Mouse (Mus musculus): ENCODE results near the gene Olfr31. TPM values are rescaled to one million over a fixed set of nuclear protein-coding genes. Genes with fewer than 3 reads are reported as not detected.

Olfr31 gene
- polyA plus RNA-seq (2015; fragmentation: Illumina TruSeq; extraction: RNeasy Lipid Tissue Mini Kit (QIAGEN cat#74804); ENCODE audit: insufficient read depth, low read depth, low replicate concordance), result not detected

DNA sequence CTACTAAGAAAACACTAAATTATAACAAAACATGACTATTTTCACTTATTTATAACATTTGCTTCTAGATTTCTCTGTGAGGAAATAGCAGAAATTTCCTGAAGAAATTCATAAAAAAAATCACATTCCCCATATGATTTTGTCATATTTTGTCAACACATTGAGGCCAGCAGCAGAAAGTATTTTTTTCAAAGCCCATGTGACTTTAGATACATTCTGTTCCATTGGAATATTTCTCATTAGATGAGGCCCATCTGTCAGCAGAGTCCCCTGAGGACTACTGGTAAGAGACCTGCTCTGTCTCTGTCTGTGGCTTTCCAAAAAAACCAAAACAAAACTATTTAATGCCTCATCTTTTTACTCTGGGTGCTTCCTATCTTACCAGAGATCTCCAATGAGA lies at the start of gene Olfr31:
TSS of gene Olfr31 (plus strand) at position 301 of the 400 bp plus-strand sequence.

DNA sequence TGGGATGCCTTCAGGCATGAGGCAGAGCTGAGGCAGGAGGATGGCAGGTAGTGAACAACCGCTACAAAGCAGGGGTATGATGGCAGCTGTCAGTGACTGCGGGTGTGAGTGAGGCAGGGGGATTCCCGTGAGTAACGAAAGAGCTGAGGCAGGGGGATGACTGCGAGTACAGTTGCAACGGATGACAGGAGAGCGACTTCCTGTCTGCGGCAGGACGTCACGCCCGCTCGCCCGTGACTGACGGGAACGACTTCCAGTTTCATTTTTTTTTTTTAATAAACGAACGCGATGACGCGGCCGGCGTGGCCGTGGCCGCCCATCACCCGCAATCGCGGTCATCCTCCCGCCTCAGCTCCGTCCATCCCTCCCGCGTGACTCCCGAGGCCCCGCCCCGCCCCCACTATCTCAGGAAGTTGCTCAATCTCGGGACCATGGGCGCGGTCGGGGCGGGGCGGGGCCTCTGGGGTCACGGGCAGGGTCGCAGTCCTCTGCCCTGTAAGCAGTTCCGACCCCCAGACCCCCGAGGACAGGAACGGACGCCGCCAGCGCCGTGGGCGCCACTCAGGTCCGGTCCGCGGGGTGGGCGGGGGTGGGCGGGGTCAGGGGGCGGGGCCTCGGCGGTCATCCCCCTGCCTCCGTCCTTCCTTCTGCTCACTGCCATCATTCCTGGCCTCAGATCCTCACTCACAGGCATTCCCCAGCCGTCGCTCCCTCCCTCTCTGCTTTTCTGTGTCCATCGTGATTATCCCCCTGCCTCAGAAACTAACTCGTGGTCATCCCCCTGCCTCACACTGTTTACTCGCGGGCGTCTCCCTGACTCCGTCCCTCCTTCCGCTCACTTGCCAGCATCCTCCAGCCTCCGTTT lies 23.6 kb downstream of the Olfr31 start, which contains the start of gene Il3ra:
TSS of gene Il3ra (plus strand) at position 328 of the 865 bp plus-strand sequence.

Other genes with a start within 250 kb of the Olfr31 start
- 42.9 TPM for gene Psmd6, start 201.8 kb upstream of the Olfr31 start, polyA plus RNA-seq (2015; fragmentation: Illumina TruSeq; extraction: RNeasy Lipid Tissue Mini Kit (QIAGEN cat#74804); ENCODE audit: insufficient read depth, low read depth, low replicate concordance)
- not detected for gene Olfr720, start 136.0 kb upstream of the Olfr31 start, polyA plus RNA-seq (2015; fragmentation: Illumina TruSeq; extraction: RNeasy Lipid Tissue Mini Kit (QIAGEN cat#74804); ENCODE audit: insufficient read depth, low read depth, low replicate concordance)
- 2.8 TPM for gene Il3ra, start 23.4 kb downstream of the Olfr31 start, polyA plus RNA-seq (2015; fragmentation: Illumina TruSeq; extraction: RNeasy Lipid Tissue Mini Kit (QIAGEN cat#74804); ENCODE audit: insufficient read depth, low read depth, low replicate concordance)
- not detected for gene Olfr721-ps1, start 78.5 kb downstream of the Olfr31 start, polyA plus RNA-seq (2015; fragmentation: Illumina TruSeq; extraction: RNeasy Lipid Tissue Mini Kit (QIAGEN cat#74804); ENCODE audit: insufficient read depth, low read depth, low replicate concordance)